Mouse (Mus musculus) megakaryocyte, embryonic 14.5 days (primary cell): ENCODE data around the gene Hyal1. TPM values are rescaled to one million over a fixed set of nuclear protein-coding genes. Genes with fewer than 3 reads are reported as not detected.

ENCODE experiments used
- H3K27me3 ChIP-seq: replicated peaks from 2 replicates; pipeline ENCODE3; 2012; ENCODE audit warnings: inconsistent platforms
- H3K36me3 ChIP-seq: replicated peaks from 2 replicates; pipeline ENCODE3; 2012; ENCODE audit warnings: low read length, inconsistent platforms, mixed read lengths
- H3K4me1 ChIP-seq: 2 replicates; pipeline ENCODE4 v1.6.1; 2012; ENCODE audit warnings: inconsistent platforms
- H3K4me3 ChIP-seq: replicated peaks from 2 replicates; pipeline ENCODE3; 2012; ENCODE audit warnings: moderate library complexity, mild to moderate bottlenecking, inconsistent platforms
- H3K9me3 ChIP-seq: 2 replicates; pipeline ENCODE4 v1.6.1; 2012; ENCODE audit warnings: inconsistent platforms
- FLI1 ChIP-seq: IDR thresholded peaks from 2 replicates; pipeline ENCODE4 v1.6.1; 2012; ENCODE audit warnings: low read length, inconsistent platforms, mixed read lengths
- GATA1 ChIP-seq: IDR thresholded peaks from 3 replicates; pipeline ENCODE4 v1.6.1; 2012; ENCODE audit warnings: mixed read lengths, low read length, inconsistent platforms, borderline replicate concordance
- polyA plus RNA-seq: library from polyadenylated mRNA; stranded (reverse); fragments of >175 nt; gene quantifications from 2 replicates; pipeline ENCODE4 v1.2.3, GENCODE M21; 2012; ENCODE audit warnings: low replicate concordance; ENCODE audit not compliant: insufficient read depth

Gene Hyal1
- polyA plus RNA-seq, 1 experiment: 2.6 TPM

DNA sequence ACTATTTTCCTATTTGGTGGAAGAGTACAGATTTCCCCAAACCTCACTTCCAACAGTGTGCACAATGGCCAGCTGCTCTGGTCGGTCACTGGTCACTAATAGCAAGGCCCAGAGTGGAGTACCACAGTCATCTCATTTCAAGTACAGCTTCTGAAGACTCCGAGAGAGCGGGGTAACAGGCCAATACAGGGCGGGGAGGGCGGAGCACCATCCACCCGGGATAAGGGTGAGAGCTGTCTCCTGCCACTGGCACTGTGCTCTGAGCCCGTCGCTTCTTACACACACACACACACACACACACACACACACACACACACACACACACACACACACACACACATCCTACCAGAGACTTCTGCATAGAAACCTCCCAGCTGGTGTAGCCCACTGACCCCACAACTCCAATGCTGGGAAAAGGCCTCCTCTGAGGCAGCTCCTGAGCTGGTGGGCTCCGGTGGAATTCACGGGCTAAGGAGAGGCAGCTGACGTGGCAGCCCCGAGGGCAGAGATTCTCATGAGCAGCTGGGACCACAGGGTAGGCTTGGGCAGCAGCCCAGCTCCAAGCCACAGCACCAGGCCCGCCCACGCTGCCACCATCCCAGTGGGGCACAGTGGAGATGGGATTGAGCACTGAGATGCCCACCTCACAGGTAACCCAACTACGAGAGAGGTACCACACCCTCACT is 49.6 kb downstream of the Hyal1 start:
- H3K36me3 ChIP-seq: peaks cover 94% of the 10 kb centered on the region
- peak overlapping the region; percentile 75 for H3K4me3 ChIP-seq

DNA sequence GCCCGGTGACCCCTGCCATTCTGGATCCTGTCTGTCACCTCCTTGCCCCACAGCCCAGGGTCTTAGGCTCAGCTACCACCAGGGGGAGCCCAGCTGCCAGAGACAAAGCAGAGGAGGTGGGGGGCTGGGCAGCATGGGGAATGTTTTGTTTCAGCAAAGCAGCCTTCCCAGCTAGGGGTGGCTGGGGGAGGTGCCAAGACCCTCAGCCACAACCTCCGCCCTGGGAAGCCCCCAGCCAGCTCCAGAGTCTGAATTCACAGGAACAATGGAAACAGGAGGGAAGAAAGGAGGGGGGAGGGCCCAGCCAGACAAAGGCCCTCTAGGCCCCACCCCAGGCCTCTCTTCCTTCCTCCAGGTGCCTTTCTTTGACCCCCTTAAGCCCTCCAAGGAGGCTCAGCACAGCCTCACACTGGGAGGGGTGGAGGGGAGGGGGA is 50.1 kb downstream of the Hyal1 start:
- Histone ChIP-seq H3K36me3 (peaks cover 96% of the 10 kb centered on the region), H3K9me3 (no peaks in the 10 kb centered on the region), H3K27me3 (no peaks in the 10 kb centered on the region), H3K4me1 (peaks cover 97% of the 10 kb centered on the region), H3K4me3 (peak overlapping the region; percentile 75)
- no peak for TF ChIP-seq FLI1
- no peak for TF ChIP-seq GATA1

More for the DNA sequence above, 49.6 kb downstream of the Hyal1 start:
- no peak for TF ChIP-seq GATA1
- TF ChIP-seq FLI1: no peak
- Histone ChIP-seq H3K4me1 (peaks cover 92% of the 10 kb centered on the region), H3K27me3 (no peaks in the 10 kb centered on the region), H3K9me3 (no peaks in the 10 kb centered on the region)

GRCm38 (mm10) chr9:107627387-107628255 is 50.9 kb downstream of the Hyal1 start:
- Histone ChIP-seq H3K4me3 (peak overlapping the region; percentile 84), H3K36me3 (peaks cover 96% of the 10 kb centered on the region)
- no peak for TF ChIP-seq FLI1
- TF ChIP-seq GATA1: no peak

GRCm38 (mm10) chr9:107628721-107629410 is 52.1 kb downstream of the Hyal1 start:
- TF ChIP-seq GATA1: no peak
- TF ChIP-seq FLI1: no peak
- Histone ChIP-seq H3K4me3 (peak overlapping the region; percentile 86), H3K27me3 (no peaks in the 10 kb centered on the region), H3K9me3 (no peaks in the 10 kb centered on the region), H3K4me1 (peaks cover 93% of the 10 kb centered on the region), H3K36me3 (peaks cover 87% of the 10 kb centered on the region)

More at GRCm38 (mm10) chr9:107627387-107628255, 50.9 kb downstream of the Hyal1 start:
- Histone ChIP-seq H3K9me3 (no peaks in the 10 kb centered on the region), H3K4me1 (peaks cover 100% of the 10 kb centered on the region), H3K27me3 (no peaks in the 10 kb centered on the region)

GRCm38 (mm10) chr9:107629411-107629730 is 52.6 kb downstream of the Hyal1 start:
- Histone ChIP-seq H3K36me3 (peaks cover 82% of the 10 kb centered on the region), H3K9me3 (no peaks in the 10 kb centered on the region), H3K27me3 (no peaks in the 10 kb centered on the region), H3K4me1 (peaks cover 88% of the 10 kb centered on the region), H3K4me3 (peak overlapping the region; percentile 86)
- TF ChIP-seq FLI1 (no peak), GATA1 (no peak)

GRCm38 (mm10) chr9:107629901-107630425 is 53.2 kb downstream of the Hyal1 start:
- Histone ChIP-seq H3K9me3 (no peaks in the 10 kb centered on the region), H3K4me3 (peak overlapping the region; percentile 86), H3K36me3 (peaks cover 76% of the 10 kb centered on the region), H3K27me3 (no peaks in the 10 kb centered on the region), H3K4me1 (peaks cover 82% of the 10 kb centered on the region)
- no peak for TF ChIP-seq FLI1
- TF ChIP-seq GATA1: no peak

DNA sequence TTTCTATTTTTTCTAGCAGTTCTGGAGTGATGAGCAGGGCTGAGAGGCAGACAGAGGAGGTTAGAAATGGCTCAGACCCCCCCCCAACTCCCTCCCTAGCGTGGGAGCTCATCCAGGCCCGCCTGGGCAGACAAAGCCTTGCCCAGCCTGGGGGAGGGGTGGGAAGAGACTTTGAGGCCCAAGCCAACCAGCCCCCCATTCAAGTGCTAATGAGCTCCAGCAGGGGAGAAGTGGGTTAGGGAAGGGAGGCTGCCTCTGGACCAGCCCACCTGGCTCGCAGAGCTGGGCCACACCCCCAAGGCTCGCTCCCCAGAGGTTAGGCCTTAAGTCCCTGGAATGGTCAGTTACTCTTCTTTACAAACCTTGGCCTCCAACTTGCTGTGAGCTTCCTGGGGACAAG is 53.8 kb downstream of the Hyal1 start:
- H3K27me3 ChIP-seq: no peaks in the 10 kb centered on the region
- peaks cover 70% of the 10 kb centered on the region for H3K36me3 ChIP-seq
- H3K4me3 ChIP-seq: peak overlapping the region; percentile 69
- no peaks in the 10 kb centered on the region for H3K9me3 ChIP-seq
- TF ChIP-seq FLI1 (no peak), GATA1 (no peak)
- peaks cover 78% of the 10 kb centered on the region for H3K4me1 ChIP-seq

Other genes with a start within 250 kb of the Hyal1 start
- gene Hemk1, start 238.6 kb upstream of the Hyal1 start, polyA plus RNA-seq: 8.1 TPM in 1 of 2 replicates, not detected in the other
- gene 6430571L13Rik, start 236.3 kb upstream of the Hyal1 start, polyA plus RNA-seq: not detected in 2 replicates
- not detected in 2 replicates for gene Cacna2d2, start 177.3 kb upstream of the Hyal1 start, polyA plus RNA-seq
- gene Tmem115, start 43.0 kb upstream of the Hyal1 start, polyA plus RNA-seq: 12.0 and 24.4 TPM in 2 replicates
- 4.2 and 18.5 TPM in 2 replicates for gene Cyb561d2, start 34.7 kb upstream of the Hyal1 start, polyA plus RNA-seq
- gene Nprl2, start 34.7 kb upstream of the Hyal1 start, polyA plus RNA-seq: 0.37 TPM in 1 of 2 replicates, not detected in the other
- gene Zmynd10, start 29.6 kb upstream of the Hyal1 start, polyA plus RNA-seq: 0.68 TPM in 1 of 2 replicates, not detected in the other
- gene Rassf1, start 25.4 kb upstream of the Hyal1 start, polyA plus RNA-seq: 10.3 and 12.6 TPM in 2 replicates
- gene Tusc2, start 13.7 kb upstream of the Hyal1 start, polyA plus RNA-seq: 23.3 and 103 TPM in 2 replicates
- 10.8 and 11.8 TPM in 2 replicates for gene Hyal2, start 9.0 kb upstream of the Hyal1 start, polyA plus RNA-seq
- 63.3 and 72.4 TPM in 2 replicates for gene Naa80, start 2.0 kb downstream of the Hyal1 start, polyA plus RNA-seq
- gene Hyal3, start 3.9 kb downstream of the Hyal1 start, polyA plus RNA-seq: 0.31 TPM in 1 of 2 replicates, not detected in the other
- 32.1 and 34.9 TPM in 2 replicates for gene Ifrd2, start 10.7 kb downstream of the Hyal1 start, polyA plus RNA-seq
- not detected in 2 replicates for gene Sema3b, start 32.3 kb downstream of the Hyal1 start, polyA plus RNA-seq
- 1,319 and 1,886 TPM in 2 replicates for gene Gnai2, start 58.4 kb downstream of the Hyal1 start, polyA plus RNA-seq
- gene Slc38a3, start 92.6 kb downstream of the Hyal1 start, polyA plus RNA-seq: not detected in 2 replicates
- gene Gnat1, start 102.8 kb downstream of the Hyal1 start, polyA plus RNA-seq: not detected in 2 replicates
- gene Sema3f, start 133.5 kb downstream of the Hyal1 start, polyA plus RNA-seq: not detected in 2 replicates
- gene Rbm5, start 194.1 kb downstream of the Hyal1 start, polyA plus RNA-seq: 3.9 and 7.6 TPM in 2 replicates